Mouse (Mus musculus) heart, postnatal 0 days (tissue): Measurements from ENCODE around the gene Kcnip4.

Source experiments
- CTCF ChIP-seq: IDR thresholded peaks from 2 replicates; pipeline ENCODE4 v1.5.1; 2016; ENCODE audit warnings: antibody characterized with exemption, control low read depth, low read depth
- EP300 ChIP-seq: IDR thresholded peaks from 2 replicates; pipeline ENCODE4 v1.6.1; 2016; ENCODE audit warnings: antibody characterized with exemption, low read depth

- TF ChIP-seq CTCF (no peak), EP300 (no peak)
Observed at GRCm38 (mm10) chr5:49522986-49523385, 1.7 kb downstream of the Kcnip4 start.
